Mouse (Mus musculus) olfactory bulb, adult 2 months (tissue): ENCODE results near the gene Bcl2a1b.
"Not testable (repeated sequence)": the region's sequence is repeated elsewhere in the genome, so short reads cannot be mapped to it uniquely, and the experiment has no call there.

Experiments used
- CTCF ChIP-seq: fragments of 200-500 bp; IDR thresholded peaks from 2 replicates; pipeline ENCODE4 v1.5.1; 2012; ENCODE audit warnings: low read depth, mild to moderate bottlenecking, low read length, moderate library complexity; ENCODE audit not compliant: insufficient read depth
- POLR2A ChIP-seq: fragments of 200-500 bp; IDR thresholded peaks from 2 replicates; pipeline ENCODE4 v1.6.1; 2012; ENCODE audit warnings: mild to moderate bottlenecking, low read depth, low read length, moderate library complexity; ENCODE audit not compliant: insufficient read depth

DNA sequence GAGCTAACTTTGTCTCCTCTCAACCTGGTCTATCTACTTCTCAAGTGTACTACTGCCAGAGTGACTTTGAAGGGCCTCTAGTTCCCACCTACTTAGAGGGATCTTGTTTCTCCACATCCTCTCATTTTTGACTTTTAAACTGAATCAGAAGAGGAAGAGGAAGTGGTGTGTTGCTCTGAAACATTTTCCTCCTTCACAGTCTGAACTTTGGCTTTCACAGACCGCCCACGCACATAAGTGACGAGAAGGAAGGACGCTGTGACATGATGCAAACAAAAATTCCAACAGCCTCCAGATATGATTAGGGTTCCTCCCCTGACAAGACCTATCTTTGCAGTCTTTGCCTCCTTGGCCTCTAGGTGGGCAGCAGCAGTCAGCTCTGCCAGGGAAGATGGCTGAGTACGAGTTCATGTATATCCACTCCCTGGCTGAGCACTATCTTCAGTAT lies at the start of gene Bcl2a1b, which contains the start of gene Gm29094:
- TF ChIP-seq POLR2A, CTCF: not testable (repeated sequence)
